8 mouse cellular contexts compared by ENCODE assay signal in the genomic region with DNA sequence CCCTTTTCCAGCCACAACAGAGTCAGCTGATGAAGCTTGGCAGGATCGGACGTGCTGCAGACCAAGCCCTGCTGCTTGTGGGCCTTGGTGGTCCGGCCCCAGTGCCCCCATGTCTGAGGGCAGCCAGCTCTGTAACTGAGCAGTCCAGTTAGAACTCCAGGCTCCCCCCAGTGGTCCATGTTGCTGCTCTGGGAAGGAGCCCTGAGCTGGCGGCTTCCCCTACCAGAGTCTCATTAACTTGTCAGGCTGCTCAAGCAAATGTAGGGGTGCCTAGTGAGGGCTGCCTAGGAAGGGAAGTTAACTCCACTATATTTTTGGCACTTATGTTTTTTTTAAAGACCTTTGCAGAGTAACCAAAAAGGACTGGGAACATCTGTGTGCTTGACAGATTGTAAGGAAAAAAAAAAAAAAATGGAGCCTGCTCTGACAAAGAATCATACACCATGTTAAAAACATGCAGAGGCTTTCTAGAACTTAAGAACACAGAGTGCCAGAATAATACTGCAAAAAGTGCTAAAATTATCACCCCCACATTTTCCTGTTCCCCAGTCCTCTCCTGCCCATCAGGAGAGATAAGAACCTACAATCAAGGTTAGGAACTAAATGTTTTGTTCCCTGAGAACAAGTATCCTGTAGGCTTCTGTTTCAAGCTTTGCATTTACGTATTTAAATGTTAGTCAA.
DNase-seq lines count a peak whose midpoint lies in the region; ATAC-seq lines count a peak whose summit lies in the region.

No protein-coding gene starts in this region.

- H3K27ac ChIP-seq in lung, embryonic 15.5 days: peak overlapping the region; percentile 70
- peak overlapping the region; percentile 83 for H3K27ac ChIP-seq in embryonic facial prominence, embryonic 12.5 days
- peak overlapping the region; percentile 53 for H3K27ac ChIP-seq in heart, embryonic 13.5 days (replicated peaks)

- peaks cover 26% of the 10 kb centered on the region for H3K36me3 ChIP-seq in lung, embryonic 15.5 days
- peaks cover 41% of the 10 kb centered on the region for H3K36me3 ChIP-seq in embryonic facial prominence, embryonic 12.5 days
- H3K36me3 ChIP-seq in heart, embryonic 13.5 days: peaks cover 56% of the 10 kb centered on the region

- ATAC-seq in lung, embryonic 15.5 days (ENCODE audit: borderline replicate concordance, extremely low read depth, low FRiP score, low TSS enrichment): peak; percentile 83
- peak; percentile 48; the same call in 1 of the 2 replicates for ATAC-seq in embryonic facial prominence, embryonic 12.5 days (ENCODE audit: insufficient number of reproducible peaks, insufficient read depth, low FRiP score, low TSS enrichment)
- ATAC-seq in heart, embryonic 13.5 days (ENCODE audit: extremely low read depth, insufficient number of reproducible peaks, low FRiP score, low TSS enrichment): no peak; the same call in 1 of the 2 replicates
- no peak for ATAC-seq in monocyte, adult 5-6 weeks (replicated peaks; ENCODE audit: insufficient number of reproducible peaks, low FRiP score, low TSS enrichment, poor library complexity, severe bottlenecking)

- WGBS in lung, embryonic 15.5 days: 30% methylated on average over 5 of the region's 5 CpGs
- 26% methylated on average over 5 of the region's 5 CpGs for WGBS in embryonic facial prominence, embryonic 12.5 days
- WGBS in heart, embryonic 13.5 days: 40% methylated on average over 5 of the region's 5 CpGs

- H3K4me3 ChIP-seq in lung, embryonic 15.5 days: no peak overlapping the region
- H3K4me3 ChIP-seq in embryonic facial prominence, embryonic 12.5 days: no peak overlapping the region
- no peak overlapping the region for H3K4me3 ChIP-seq in heart, embryonic 13.5 days

- no peak for DNase-seq in lung, postnatal 36 days
- peak; percentile 81 for DNase-seq in kidney, postnatal 10 days
- DNase-seq in neural tube, embryonic 10.5 days (ENCODE audit: extremely low spot score, low spot score): peak; percentile 21
- DNase-seq in thymus, postnatal 14 days: no peak

- H3K9ac ChIP-seq in lung, embryonic 15.5 days: no peak overlapping the region
- H3K9ac ChIP-seq in embryonic facial prominence, embryonic 12.5 days: no peak overlapping the region
- 0 out of 2 replicates have a peak overlapping the region, but pooled peaks have one; percentile 16 for H3K9ac ChIP-seq in heart, embryonic 13.5 days

- H3K9me3 ChIP-seq in lung, embryonic 15.5 days: no peaks in the 10 kb centered on the region
- H3K9me3 ChIP-seq in embryonic facial prominence, embryonic 12.5 days: no peaks in the 10 kb centered on the region
- no peaks in the 10 kb centered on the region for H3K9me3 ChIP-seq in heart, embryonic 13.5 days

- no peak overlapping the region for H3K4me2 ChIP-seq in lung, embryonic 15.5 days
- no peak overlapping the region for H3K4me2 ChIP-seq in embryonic facial prominence, embryonic 12.5 days (replicated peaks)
- no peak overlapping the region for H3K4me2 ChIP-seq in heart, embryonic 13.5 days

- H3K27me3 ChIP-seq in lung, embryonic 15.5 days: no peaks in the 10 kb centered on the region
- H3K27me3 ChIP-seq in embryonic facial prominence, embryonic 12.5 days: no peaks in the 10 kb centered on the region
- H3K27me3 ChIP-seq in heart, embryonic 13.5 days (replicated peaks): no peaks in the 10 kb centered on the region

- peaks cover 63% of the 10 kb centered on the region for H3K4me1 ChIP-seq in lung, embryonic 15.5 days
- H3K4me1 ChIP-seq in embryonic facial prominence, embryonic 12.5 days: peaks cover 75% of the 10 kb centered on the region
- peaks cover 52% of the 10 kb centered on the region for H3K4me1 ChIP-seq in heart, embryonic 13.5 days

Comparison
In these comparisons a context has a peak if more than half of its experiments do, and no peak if none do; other contexts are left out.
1. ATAC-seq: peak in lung, embryonic 15.5 days (single experiment) and embryonic facial prominence, embryonic 12.5 days (single experiment); none in heart, embryonic 13.5 days (single experiment) and monocyte, adult 5-6 weeks (single experiment).
2. DNase-seq: peak in kidney, postnatal 10 days (single experiment) and neural tube, embryonic 10.5 days (single experiment); none in lung, postnatal 36 days (single experiment) and thymus, postnatal 14 days (single experiment).
3. Peak in every context shown above with its lines, with median percentiles within 50 percentile points of each other: H3K27ac ChIP-seq.